Mouse (Mus musculus) cortical plate, adult 2 months (tissue): ENCODE data around the gene Syncrip.

ENCODE experiments used
- CTCF ChIP-seq: fragments of 200-500 bp; IDR thresholded peaks from 2 replicates; pipeline ENCODE4 v1.5.1; 2011; ENCODE audit warnings: mild to moderate bottlenecking, control low read depth, low read length; ENCODE audit not compliant: insufficient read depth; ENCODE audit errors: extremely low read depth
- POLR2A ChIP-seq: fragments of 200-500 bp; IDR thresholded peaks from 2 replicates; pipeline ENCODE4 v1.6.1; 2011; ENCODE audit warnings: mild to moderate bottlenecking, low read length, control low read depth; ENCODE audit not compliant: insufficient read depth; ENCODE audit errors: extremely low read depth

GRCm38 (mm10) chr9:88524367-88524766 is 42.0 kb upstream of the Syncrip start:
- no peak for TF ChIP-seq CTCF
- no peak for TF ChIP-seq POLR2A
